Mouse (Mus musculus) adrenal gland, postnatal 36 days (tissue): Measurements from ENCODE around the gene Dkk2. TPM values are rescaled to one million over a fixed set of nuclear protein-coding genes. Genes with fewer than 3 reads are reported as not detected.

Source experiments
- DNase-seq, 2 experiments: peaks; one replicate each; pipeline ENCODE4 v3.0.0; 2021; ENCODE audit warnings: mixed read lengths in 1 of 2
- total RNA-seq, 2 experiments: library from RNA; stranded (reverse); gene quantifications; 2 replicates each; pipeline ENCODE4 v1.2.3; 2021

Dkk2 gene
- total RNA-seq, 2 experiments from 2014 or later, result 3.4 to 4.0 TPM

GRCm38 (mm10) chr3:132125227-132125740 is 40.2 kb downstream of the Dkk2 start:
- no peak for DNase-seq

- DNase-seq, result no peak
Observed at GRCm38 (mm10) chr3:132129730-132130274, 44.7 kb downstream of the Dkk2 start.

- DNase-seq, result no peak
Observed at GRCm38 (mm10) chr3:132130781-132131180, 45.7 kb downstream of the Dkk2 start.

GRCm38 (mm10) chr3:132131939-132132338 is 46.8 kb downstream of the Dkk2 start:
- no peak for DNase-seq

GRCm38 (mm10) chr3:132134502-132134901 is 49.4 kb downstream of the Dkk2 start:
- DNase-seq, result no peak

GRCm38 (mm10) chr3:132137802-132138378 is 52.8 kb downstream of the Dkk2 start:
- DNase-seq, result no peak

- DNase-seq, result no peak
Observed at GRCm38 (mm10) chr3:132141031-132141430, 55.9 kb downstream of the Dkk2 start.

GRCm38 (mm10) chr3:132149446-132150025 is 64.4 kb downstream of the Dkk2 start:
- DNase-seq, result no peak

GRCm38 (mm10) chr3:132158817-132159216 is 73.7 kb downstream of the Dkk2 start:
- no peak for DNase-seq

GRCm38 (mm10) chr3:132168911-132169310 is 83.8 kb downstream of the Dkk2 start:
- DNase-seq, result no peak

GRCm38 (mm10) chr3:132186888-132187552 is 101.9 kb downstream of the Dkk2 start:
- no peak for DNase-seq

GRCm38 (mm10) chr3:132201950-132202349 is 116.9 kb downstream of the Dkk2 start:
- no peak for DNase-seq

- DNase-seq, result no peak
Observed at GRCm38 (mm10) chr3:132202665-132203064, 117.6 kb downstream of the Dkk2 start.

GRCm38 (mm10) chr3:132207469-132207868 is 122.4 kb downstream of the Dkk2 start:
- peak; percentile 50 to 64 for DNase-seq

- DNase-seq, result peak; percentile 15 to 25
Observed at GRCm38 (mm10) chr3:132211260-132211659, 126.2 kb downstream of the Dkk2 start.

- no peak for DNase-seq
Observed at GRCm38 (mm10) chr3:132219977-132220487, 134.9 kb downstream of the Dkk2 start.

- DNase-seq, result no peak
Observed at GRCm38 (mm10) chr3:132227622-132228021, 142.5 kb downstream of the Dkk2 start.
